Mouse (Mus musculus) heart, adult 2 months (tissue): ENCODE data around the gene Olfr259. TPM values are rescaled to one million over a fixed set of nuclear protein-coding genes. Genes with fewer than 3 reads are reported as not detected.

Experiments
- DNase-seq, 2 experiments: peaks; one replicate each; pipeline ENCODE4 v3.0.0; 2021
- H3K27ac ChIP-seq: fragments of 200-600 bp; 2 replicates; pipeline ENCODE4 v1.8.1; 2022
- H3K27me3 ChIP-seq: fragments of 200-500 bp; 2 replicates; pipeline ENCODE4 v1.6.1; 2012; ENCODE audit warnings: mild to moderate bottlenecking, low read length, inconsistent platforms, mixed read lengths; ENCODE audit not compliant: control insufficient read depth, insufficient read depth
- H3K36me3 ChIP-seq: fragments of 200-500 bp; 2 replicates; pipeline ENCODE4 v1.6.1; 2012; ENCODE audit warnings: low read length, inconsistent platforms; ENCODE audit not compliant: control insufficient read depth, insufficient read depth
- H3K4me1 ChIP-seq: fragments of 200-500 bp; 2 replicates; pipeline ENCODE4 v1.6.1; 2011; ENCODE audit warnings: low read length; ENCODE audit not compliant: control insufficient read depth, insufficient read depth
- H3K4me3 ChIP-seq: fragments of 200-600 bp; 2 replicates; pipeline ENCODE4 v1.8.1; 2022
- H3K79me2 ChIP-seq: fragments of 200-500 bp; replicated peaks from 2 replicates; pipeline ENCODE4 v1.6.1; 2012; ENCODE audit warnings: mild to moderate bottlenecking, inconsistent platforms, low read length, moderate library complexity, mixed read lengths; ENCODE audit not compliant: control insufficient read depth, insufficient read depth
- H3K9ac ChIP-seq: fragments of 200-500 bp; 2 replicates; pipeline ENCODE4 v1.6.1; 2012; ENCODE audit warnings: low read depth, mild to moderate bottlenecking, control low read depth, inconsistent platforms, low read length, mixed read lengths
- CTCF ChIP-seq: fragments of 200-600 bp; IDR thresholded peaks from 2 replicates; pipeline ENCODE4 v1.8.1; 2022; ENCODE audit warnings: antibody characterized with exemption, mild to moderate bottlenecking, moderate library complexity
- EP300 ChIP-seq: fragments of 200-500 bp; IDR thresholded peaks from 2 replicates; pipeline ENCODE4 v1.6.1; 2011; ENCODE audit warnings: low read depth, low read length, control low read depth; ENCODE audit not compliant: insufficient read depth
- POLR2A ChIP-seq: fragments of 200-500 bp; IDR thresholded peaks from 2 replicates; pipeline ENCODE4 v1.6.1; 2011; ENCODE audit warnings: mild to moderate bottlenecking, low read depth, low read length, control low read depth; ENCODE audit not compliant: insufficient read depth
- WGBS: fragments of 180-500 bp; shearing (Covaris S2); methylation state at CpG from one replicate; pipeline ENCODE4 v1.1.7; 2018; 5-methylcytosine and 5-hydroxymethylcytosine counted together
- intact Hi-C: fragments of 180-260 bp; cut with DNase I; formaldehyde crosslinking; loops from one replicate; pipeline ENCODE4 v1.15.1; 2025
- long read RNA-seq: library from polyadenylated mRNA; stranded (forward); transcript quantifications from one replicate; pipeline ENCODE4 v2.0.0, GENCODE M21; 2021
- polyA plus RNA-seq: library from polyadenylated mRNA; depleted of rRNA; stranded (reverse); fragments of >200 nt; gene quantifications from 2 replicates; pipeline ENCODE4 v1.2.3, GENCODE M21; 2012; rRNA removed
- total RNA-seq, 2 experiments: library from RNA; stranded (reverse); gene quantifications; 2 replicates each; pipeline ENCODE4 v1.2.3; 2021

Olfr259 gene
- total RNA-seq (not detected), polyA plus RNA-seq (not detected in 2 replicates)
- long read RNA-seq: 0 reads

- intact Hi-C loops: no loop called here
- Histone ChIP-seq H3K9ac (no peak within 1 kb of the TSS), H3K36me3 (no peaks in the 10 kb centered on the region), H3K79me2 (no peaks in the 10 kb centered on the region), H3K27ac (no peak within 1 kb of the TSS), H3K4me1 (no peaks in the 10 kb centered on the region), H3K27me3 (no peaks in the 10 kb centered on the region), H3K4me3 (no peak within 1 kb of the TSS)
- no peak for DNase-seq
- TF ChIP-seq CTCF (no peak), POLR2A (no peak), EP300 (no peak)
Observed at GRCm38 (mm10) chr2:87114467-87114866, at the start of gene Olfr259. TSS of gene Olfr259 (minus strand) at chr2:87114567.

GRCm38 (mm10) chr2:87152524-87152923, 38.2 kb upstream of the Olfr259 start, which contains the start of gene Olfr1111:
TSS of gene Olfr1111 (minus strand) at chr2:87152624.
- no peak within 1 kb of the TSS for H3K4me3 ChIP-seq
- no peak within 1 kb of the TSS for H3K9ac ChIP-seq
- no peaks in the 10 kb centered on the region for H3K79me2 ChIP-seq
- no peak within 1 kb of the TSS for H3K27ac ChIP-seq
- H3K27me3 ChIP-seq: no peaks in the 10 kb centered on the region
- no peaks in the 10 kb centered on the region for H3K36me3 ChIP-seq
- H3K4me1 ChIP-seq: no peaks in the 10 kb centered on the region
- DNase-seq: no peak
- intact Hi-C loops: no loop called here
- TF ChIP-seq CTCF (no peak), EP300 (no peak), POLR2A (no peak)

GRCm38 (mm10) chr2:87140200-87140599, 25.8 kb upstream of the Olfr259 start, which contains the start of gene Olfr1110:
TSS of gene Olfr1110 (minus strand) at chr2:87140300.
- DNase-seq: no peak
- 57% methylated on average over 1 of the region's 1 CpGs for WGBS
- Histone ChIP-seq H3K27me3 (no peaks in the 10 kb centered on the region), H3K9ac (no peak within 1 kb of the TSS), H3K4me1 (no peaks in the 10 kb centered on the region), H3K27ac (no peak within 1 kb of the TSS), H3K36me3 (no peaks in the 10 kb centered on the region), H3K79me2 (no peaks in the 10 kb centered on the region), H3K4me3 (no peak within 1 kb of the TSS)
- no peak for TF ChIP-seq CTCF
- no peak for TF ChIP-seq EP300
- no peak for TF ChIP-seq POLR2A
- intact Hi-C loops: no loop called here

GRCm38 (mm10) chr2:87095908-87096307, 18.5 kb downstream of the Olfr259 start, which contains the start of gene Olfr1109:
TSS of gene Olfr1109 (minus strand) at chr2:87096008.
- Histone ChIP-seq H3K27me3 (no peaks in the 10 kb centered on the region), H3K79me2 (no peaks in the 10 kb centered on the region), H3K9ac (no peak within 1 kb of the TSS), H3K27ac (no peak within 1 kb of the TSS), H3K4me1 (no peaks in the 10 kb centered on the region), H3K36me3 (no peaks in the 10 kb centered on the region), H3K4me3 (no peak within 1 kb of the TSS)
- no peak for DNase-seq
- intact Hi-C loops: no loop called here
- TF ChIP-seq POLR2A (no peak), CTCF (no peak), EP300 (no peak)
- WGBS: 54% methylated on average over 1 of the region's 1 CpGs

GRCm38 (mm10) chr2:87075717-87076116, 38.6 kb downstream of the Olfr259 start, which contains the start of gene Olfr1107:
TSS of gene Olfr1107 (minus strand) at chr2:87075817.
- 71% methylated on average over 1 of the region's 1 CpGs for WGBS

More at GRCm38 (mm10) chr2:87075717-87076116, 38.6 kb downstream of the Olfr259 start, which contains the start of gene Olfr1107:
- H3K79me2 ChIP-seq: no peaks in the 10 kb centered on the region
- no peaks in the 10 kb centered on the region for H3K27me3 ChIP-seq
- no peak within 1 kb of the TSS for H3K27ac ChIP-seq
- intact Hi-C loops: no loop called here
- no peak for DNase-seq
- no peak within 1 kb of the TSS for H3K4me3 ChIP-seq
- TF ChIP-seq POLR2A (no peak), CTCF (no peak), EP300 (no peak)
- no peak within 1 kb of the TSS for H3K9ac ChIP-seq
- H3K4me1 ChIP-seq: no peaks in the 10 kb centered on the region
- no peaks in the 10 kb centered on the region for H3K36me3 ChIP-seq

Other genes with a start within 250 kb of the Olfr259 start
- not detected for gene Gm13723, start 239.8 kb downstream of the Olfr259 start, total RNA-seq
- gene Gm13723, start 239.8 kb downstream of the Olfr259 start, polyA plus RNA-seq: not detected in 2 replicates
- not detected for gene Olfr1097, start 222.4 kb downstream of the Olfr259 start, total RNA-seq
- gene Olfr1097, start 222.4 kb downstream of the Olfr259 start, polyA plus RNA-seq: not detected in 2 replicates
- gene Olfr1098, start 190.0 kb downstream of the Olfr259 start, total RNA-seq: not detected
- gene Olfr1098, start 190.0 kb downstream of the Olfr259 start, polyA plus RNA-seq: not detected in 2 replicates
- gene Olfr1099, start 153.9 kb downstream of the Olfr259 start, total RNA-seq: not detected
- gene Olfr1099, start 153.9 kb downstream of the Olfr259 start, polyA plus RNA-seq: not detected in 2 replicates
- not detected for gene Olfr1100, start 134.6 kb downstream of the Olfr259 start, total RNA-seq
- not detected in 2 replicates for gene Olfr1100, start 134.6 kb downstream of the Olfr259 start, polyA plus RNA-seq
- gene Olfr1101, start 123.3 kb downstream of the Olfr259 start, total RNA-seq: not detected
- gene Olfr1101, start 123.3 kb downstream of the Olfr259 start, polyA plus RNA-seq: not detected in 2 replicates
- gene Olfr1102, start 116.2 kb downstream of the Olfr259 start, total RNA-seq: not detected
- gene Olfr1102, start 116.2 kb downstream of the Olfr259 start, polyA plus RNA-seq: not detected in 2 replicates
- gene Olfr1104, start 87.5 kb downstream of the Olfr259 start, total RNA-seq: not detected
- gene Olfr1104, start 87.5 kb downstream of the Olfr259 start, polyA plus RNA-seq: not detected in 2 replicates
- gene Olfr1105, start 78.0 kb downstream of the Olfr259 start, total RNA-seq: not detected
- gene Olfr1105, start 78.0 kb downstream of the Olfr259 start, polyA plus RNA-seq: not detected in 2 replicates
- not detected for gene Olfr1106, start 62.3 kb downstream of the Olfr259 start, total RNA-seq
- gene Olfr1106, start 62.3 kb downstream of the Olfr259 start, polyA plus RNA-seq: not detected in 2 replicates
- not detected for gene Olfr1107, start 38.8 kb downstream of the Olfr259 start, total RNA-seq
- not detected in 2 replicates for gene Olfr1107, start 38.8 kb downstream of the Olfr259 start, polyA plus RNA-seq
- not detected for gene Olfr1109, start 18.6 kb downstream of the Olfr259 start, total RNA-seq
- gene Olfr1109, start 18.6 kb downstream of the Olfr259 start, polyA plus RNA-seq: not detected in 2 replicates
- not detected for gene Olfr1110, start 25.7 kb upstream of the Olfr259 start, total RNA-seq
- not detected in 2 replicates for gene Olfr1110, start 25.7 kb upstream of the Olfr259 start, polyA plus RNA-seq
- not detected for gene Olfr1111, start 38.1 kb upstream of the Olfr259 start, total RNA-seq
- gene Olfr1111, start 38.1 kb upstream of the Olfr259 start, polyA plus RNA-seq: not detected in 2 replicates
- not detected for gene Olfr1112, start 73.2 kb upstream of the Olfr259 start, total RNA-seq
- gene Olfr1112, start 73.2 kb upstream of the Olfr259 start, polyA plus RNA-seq: not detected in 2 replicates
- gene Olfr1113, start 94.4 kb upstream of the Olfr259 start, total RNA-seq: not detected
- not detected in 2 replicates for gene Olfr1113, start 94.4 kb upstream of the Olfr259 start, polyA plus RNA-seq
- gene Olfr1115, start 133.4 kb upstream of the Olfr259 start, total RNA-seq: not detected
- not detected in 2 replicates for gene Olfr1115, start 133.4 kb upstream of the Olfr259 start, polyA plus RNA-seq
- not detected for gene Olfr1116, start 153.0 kb upstream of the Olfr259 start, total RNA-seq
- not detected in 2 replicates for gene Olfr1116, start 153.0 kb upstream of the Olfr259 start, polyA plus RNA-seq
- not detected for gene Olfr1118, start 193.0 kb upstream of the Olfr259 start, total RNA-seq
- not detected in 2 replicates for gene Olfr1118, start 193.0 kb upstream of the Olfr259 start, polyA plus RNA-seq
- gene Olfr1120, start 240.2 kb upstream of the Olfr259 start, total RNA-seq: not detected
- gene Olfr1120, start 240.2 kb upstream of the Olfr259 start, polyA plus RNA-seq: not detected in 2 replicates